Mouse (Mus musculus): ENCODE data around the gene BC030867. TPM values are rescaled to one million over a fixed set of nuclear protein-coding genes. Genes with fewer than 3 reads are reported as not detected.
A peak's percentile ranks its signal among the peaks of the same experiment; 100 is the strongest.

BC030867 gene
- total RNA-seq (2021) = 1 to 10 TPM; 2.3 to 2.6 TPM
- long read RNA-seq, experiment 1, partial matches to known transcripts = 3 of 8 reads
- long read RNA-seq, experiment 1, other reads (novel, unspliced or antisense) = 2 of 8 reads
- long read RNA-seq, experiment 2, partial matches to known transcripts = 0 of 4 reads
- long read RNA-seq, experiment 2, other reads (novel, unspliced or antisense) = 2 of 4 reads

DNA sequence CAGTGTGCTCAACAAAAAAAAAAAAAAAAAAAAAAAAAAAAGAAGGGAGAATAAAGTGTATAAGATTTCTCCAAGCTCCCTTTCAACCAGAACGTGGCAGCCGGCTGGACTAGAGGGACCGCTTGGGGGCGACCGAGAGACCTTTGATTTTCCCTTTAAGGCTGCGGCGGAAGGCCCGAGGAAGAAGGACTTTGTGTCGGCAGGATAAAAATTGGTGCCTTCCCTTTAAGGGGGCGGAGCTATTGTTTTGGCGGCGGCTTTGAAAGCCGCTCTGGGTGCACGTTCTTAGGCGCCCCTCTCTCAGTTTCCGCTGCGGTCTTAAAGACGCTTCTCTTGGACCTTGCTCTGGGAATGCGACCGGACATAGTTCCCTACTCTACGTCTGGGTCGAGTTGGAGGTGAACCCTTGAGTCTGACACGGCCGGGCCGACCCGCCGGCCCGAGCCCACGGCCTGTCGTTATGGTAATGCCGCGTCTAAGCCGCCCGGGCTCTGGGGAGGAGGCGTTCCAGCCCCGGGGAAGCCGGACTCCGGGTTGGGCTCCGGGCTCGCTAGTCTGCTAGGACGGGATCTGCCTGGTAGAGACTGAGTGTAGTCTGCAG, at the start of gene BC030867:
TSS of gene BC030867 (plus strand) at position 253 of the 601 bp plus-strand sequence.
- peak; percentile 83 to 92 for DNase-seq (ENCODE audit: low spot score in 2 of 2)

DNA sequence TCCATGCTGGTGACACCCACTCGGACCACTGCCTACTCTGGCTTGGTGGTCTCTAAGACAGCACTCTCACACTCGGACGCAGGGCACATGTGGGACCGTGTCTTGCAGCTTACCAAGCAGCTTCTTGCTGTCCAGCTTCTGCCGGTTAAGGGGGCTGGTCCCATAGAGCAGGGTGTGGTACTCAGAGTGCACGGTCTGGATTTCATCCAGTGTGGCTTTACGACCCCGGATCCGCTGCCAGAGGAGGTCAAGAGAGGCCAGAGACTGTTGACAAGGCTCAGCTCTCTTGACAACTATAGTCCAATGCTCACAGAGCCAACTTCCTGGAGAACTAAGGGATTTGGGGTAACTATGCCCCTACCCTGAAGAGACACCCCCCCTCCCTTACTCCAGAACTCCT, 48.8 kb upstream of the BC030867 start:
- peak in 1 of 2 experiments; percentile 24 for DNase-seq (ENCODE audit: low spot score in 2 of 2)

DNA sequence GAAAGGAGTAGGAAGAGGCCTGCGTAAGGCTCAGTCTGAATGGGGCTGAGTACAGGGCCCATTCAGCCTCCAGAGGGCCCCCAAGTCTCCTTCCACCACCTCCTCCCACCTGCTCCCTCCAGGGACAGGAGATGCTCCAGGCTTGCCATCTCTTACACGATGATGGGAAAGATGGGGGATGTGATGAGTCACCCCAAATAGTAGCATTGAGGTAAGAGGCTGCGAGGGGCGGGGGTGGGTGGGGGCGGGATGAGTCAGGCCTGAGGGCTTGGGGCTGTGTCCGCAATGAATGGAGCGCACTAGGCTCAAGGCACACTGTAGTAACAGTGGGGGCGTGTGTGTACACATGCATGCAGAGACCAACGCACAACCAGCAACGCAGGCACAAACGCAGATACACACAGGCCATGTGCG, 47.3 kb upstream of the BC030867 start:
- peak in 1 of 2 experiments; percentile 8 for DNase-seq (ENCODE audit: low spot score in 2 of 2)

DNA sequence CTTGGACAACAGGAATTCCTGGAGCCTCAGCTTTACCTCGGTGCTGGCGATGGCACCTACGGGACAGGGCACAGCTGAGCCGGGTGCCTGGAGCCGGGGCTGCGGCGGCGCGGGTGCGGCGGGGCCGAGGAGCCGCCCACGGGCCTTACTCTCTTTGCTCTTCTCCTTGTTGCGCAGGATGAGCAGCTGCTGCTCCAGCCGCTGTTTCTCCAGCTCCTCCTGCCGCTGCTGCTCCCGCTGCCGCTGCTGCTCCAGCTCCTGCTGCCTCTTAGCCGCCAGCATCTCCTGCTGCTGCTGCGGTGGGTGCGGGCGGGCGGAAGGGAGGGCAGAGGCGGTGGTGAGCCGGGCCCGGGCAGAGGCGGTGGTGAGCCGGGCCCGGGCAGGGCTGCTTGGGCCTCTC, 42.2 kb upstream of the BC030867 start:
- no peak for DNase-seq (ENCODE audit: low spot score in 2 of 2)

DNA sequence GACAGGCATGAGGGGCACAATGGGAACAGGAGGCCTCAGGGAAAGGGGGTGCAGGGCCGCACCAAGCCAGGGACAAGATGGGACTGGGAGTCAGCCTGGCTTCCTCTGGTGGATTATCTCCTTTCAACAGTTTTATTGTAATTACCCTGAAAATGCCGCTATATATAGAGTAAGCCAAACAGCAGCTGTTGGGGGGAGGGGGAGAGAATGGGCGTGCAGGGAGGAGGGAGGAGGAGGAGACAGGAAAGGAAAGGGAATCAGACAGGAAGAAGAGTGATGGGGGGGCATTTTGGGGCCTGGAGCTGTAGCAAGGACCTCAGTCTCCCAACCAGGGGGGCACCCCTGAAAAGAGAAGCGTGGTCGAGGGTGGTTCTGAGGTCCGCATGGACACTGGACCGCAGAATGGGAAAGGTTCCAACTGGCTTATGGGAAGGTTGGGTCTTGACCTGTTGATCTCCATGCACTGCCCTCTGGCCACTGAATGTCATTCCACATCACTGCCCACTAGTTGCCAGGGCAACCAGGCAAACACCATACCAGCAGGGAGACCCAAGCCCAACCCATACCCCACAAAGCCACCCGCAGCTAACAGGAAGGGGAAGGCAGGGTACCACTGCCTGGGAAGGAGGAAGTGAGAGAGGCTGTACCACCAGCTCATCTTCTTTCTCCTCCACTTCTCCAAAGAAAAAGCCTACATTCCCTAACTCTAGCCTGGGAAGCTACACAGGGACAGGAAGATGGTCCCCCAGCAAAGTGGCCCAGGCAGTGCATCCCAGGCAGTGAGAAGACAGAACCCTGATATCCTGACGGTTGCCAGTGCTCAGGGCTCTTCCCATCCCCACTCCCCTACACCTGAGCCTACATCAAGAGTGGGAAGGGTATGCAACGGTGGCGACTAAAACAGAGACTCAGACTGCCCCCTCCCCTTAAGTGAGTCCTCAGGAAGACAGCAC, 40.6 kb upstream of the BC030867 start:
- DNase-seq (ENCODE audit: low spot score in 2 of 2) = peak in 1 of 2 experiments; percentile 11

DNA sequence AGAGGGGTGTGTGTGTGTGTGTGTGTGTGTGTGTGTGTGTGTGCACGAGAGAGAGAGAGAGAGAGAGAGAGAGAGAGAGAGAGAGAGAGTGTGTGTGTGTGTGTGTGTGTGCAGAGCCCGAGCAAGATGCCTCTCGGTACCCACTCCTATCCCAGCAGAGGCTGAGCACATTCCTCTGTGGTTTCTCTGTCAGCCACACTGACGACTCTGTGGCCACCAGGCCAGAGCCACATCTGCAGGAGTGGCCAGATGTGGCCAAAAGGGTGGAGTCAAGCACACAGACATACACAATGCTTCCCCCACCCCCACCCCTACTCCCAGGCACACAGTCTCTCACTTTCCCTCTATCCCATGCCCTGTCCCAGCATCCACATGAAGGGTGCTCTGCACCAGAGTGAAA, 39.8 kb upstream of the BC030867 start:
- no peak for DNase-seq (ENCODE audit: low spot score in 2 of 2)

DNA sequence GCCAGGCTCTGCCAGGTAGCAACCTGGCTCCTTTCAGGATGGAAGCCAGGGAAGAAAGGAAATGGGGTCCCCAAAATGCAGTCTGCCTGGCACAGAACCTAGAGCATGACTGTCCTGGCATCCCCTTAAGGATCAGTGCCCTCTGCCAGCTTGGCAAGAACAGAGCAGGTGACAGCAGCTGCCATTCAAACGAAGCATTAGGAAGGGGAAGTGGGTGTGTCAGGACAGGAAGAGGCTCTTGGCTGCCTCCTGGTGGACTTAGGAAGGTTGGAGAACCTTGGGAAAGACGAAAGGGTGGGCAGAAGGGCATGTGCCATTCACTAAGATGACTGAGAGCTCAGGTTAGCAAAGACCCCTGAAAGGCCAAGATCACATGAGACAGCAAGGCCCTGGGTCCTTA, 38.9 kb upstream of the BC030867 start:
- no peak for DNase-seq (ENCODE audit: low spot score in 2 of 2)

DNA sequence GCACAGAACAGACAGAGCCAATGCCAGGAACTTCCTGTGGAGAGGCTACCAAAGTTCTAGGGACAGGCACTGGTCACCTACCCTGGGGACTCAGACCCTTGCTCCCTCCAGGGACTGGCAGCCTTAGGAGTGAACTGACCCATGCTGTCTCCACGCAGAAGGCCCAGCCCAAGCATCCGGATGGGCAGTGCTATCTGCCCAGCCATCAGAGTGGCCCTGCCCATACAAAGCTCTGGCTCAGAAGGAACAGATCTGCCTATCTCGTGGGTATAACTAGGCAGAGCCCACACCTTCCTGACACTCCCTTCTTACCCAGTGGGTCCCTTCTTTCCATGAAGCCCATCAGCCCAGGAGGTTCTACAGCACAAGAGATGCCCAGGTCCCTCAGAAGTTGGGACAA, 38.5 kb upstream of the BC030867 start:
- no peak for DNase-seq (ENCODE audit: low spot score in 2 of 2)

DNA sequence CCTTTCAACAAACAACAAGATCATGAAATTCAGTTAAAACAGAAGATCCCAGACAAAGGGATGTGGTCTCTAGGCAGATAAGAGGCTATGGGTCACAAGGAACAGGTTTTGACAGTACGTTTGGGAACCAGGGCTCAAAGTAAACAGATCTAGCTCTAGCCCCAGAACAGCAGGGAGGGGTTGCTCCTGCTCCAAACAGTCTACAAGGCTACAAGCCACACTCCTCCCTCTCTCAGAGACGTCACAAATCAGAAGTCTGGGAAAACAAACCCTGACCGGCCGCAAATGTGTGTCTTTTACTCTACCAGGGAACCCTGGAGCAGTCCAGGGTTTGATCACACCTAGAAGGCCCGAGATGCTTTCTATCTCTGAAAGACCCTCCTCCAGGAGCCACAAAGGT, 37.7 kb upstream of the BC030867 start:
- no peak for DNase-seq (ENCODE audit: low spot score in 2 of 2)

DNA sequence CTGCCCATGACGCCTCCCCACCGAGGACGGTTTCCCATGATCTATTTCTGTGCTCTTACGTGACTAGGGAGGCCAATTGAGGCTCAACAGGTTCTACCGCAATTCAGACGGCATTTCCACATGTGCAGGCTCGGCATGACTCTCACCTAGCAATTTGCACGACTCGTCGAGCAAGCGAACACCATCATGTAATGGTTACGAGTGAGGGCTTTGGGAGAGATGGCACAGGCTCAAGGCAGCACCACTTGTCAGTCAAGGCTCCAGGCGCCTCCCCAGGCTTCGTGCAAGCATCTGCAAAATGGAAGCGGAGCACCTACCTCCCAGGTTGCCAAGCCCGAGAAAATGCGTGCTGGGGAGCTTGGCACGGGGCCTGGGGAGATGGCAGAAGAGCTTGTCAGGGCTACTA, 36.7 kb upstream of the BC030867 start:
- DNase-seq (ENCODE audit: low spot score in 2 of 2) = no peak

DNA sequence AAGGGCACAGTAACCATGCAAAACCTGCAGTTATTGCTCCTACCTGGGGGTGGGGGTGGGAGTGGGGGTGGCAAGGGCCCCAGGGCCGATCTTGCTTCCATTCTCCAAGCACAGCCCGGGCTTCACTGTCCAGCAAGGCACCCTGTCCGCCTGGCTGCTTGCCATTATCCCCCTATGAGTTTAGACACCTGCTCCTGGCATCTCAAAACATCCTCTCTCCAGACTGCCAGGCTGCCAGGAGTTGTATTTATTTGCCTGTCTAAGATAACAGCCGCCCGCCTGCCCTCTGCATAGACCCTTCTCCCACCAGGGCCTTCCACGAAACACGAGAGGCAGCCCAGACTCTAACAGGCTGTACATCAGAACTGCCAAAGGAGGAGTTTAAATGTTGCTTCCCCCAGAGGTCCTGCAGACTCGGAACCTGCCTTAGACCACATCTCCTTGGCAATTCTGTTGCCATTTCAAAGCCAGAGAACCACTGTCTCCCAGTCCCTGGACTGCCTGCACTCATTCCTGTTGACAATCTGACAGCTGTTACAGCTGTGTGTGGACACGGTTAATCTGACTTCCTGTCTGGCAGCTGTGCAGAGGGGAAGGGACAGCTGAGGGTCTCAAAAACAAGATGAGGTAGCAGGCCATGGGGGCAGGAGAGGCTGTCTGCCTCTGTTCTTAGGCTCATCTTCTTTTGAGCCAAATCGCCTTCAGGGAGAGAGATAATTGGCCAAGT, 34.1 kb upstream of the BC030867 start:
- no peak for DNase-seq (ENCODE audit: low spot score in 2 of 2)

DNA sequence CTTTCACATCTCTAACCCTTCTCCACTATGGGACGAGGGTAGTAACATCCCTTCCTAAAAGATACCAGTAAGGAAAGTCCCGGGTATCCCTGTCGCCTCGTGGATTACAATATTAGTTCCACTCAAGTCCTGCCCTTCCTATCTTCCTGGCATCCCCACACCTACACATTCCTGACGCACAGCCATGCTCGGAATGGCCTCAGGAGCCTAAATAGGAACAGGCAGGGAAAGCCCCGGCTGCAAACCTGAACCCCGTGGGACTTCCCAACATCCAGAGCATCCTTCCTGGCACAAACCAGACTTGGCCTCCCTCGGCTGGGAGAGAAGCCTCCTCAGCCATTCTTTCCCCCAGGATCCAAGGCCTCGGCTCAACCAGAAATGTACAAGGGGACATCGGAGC, 33.2 kb upstream of the BC030867 start:
- DNase-seq (ENCODE audit: low spot score in 2 of 2) = no peak

DNA sequence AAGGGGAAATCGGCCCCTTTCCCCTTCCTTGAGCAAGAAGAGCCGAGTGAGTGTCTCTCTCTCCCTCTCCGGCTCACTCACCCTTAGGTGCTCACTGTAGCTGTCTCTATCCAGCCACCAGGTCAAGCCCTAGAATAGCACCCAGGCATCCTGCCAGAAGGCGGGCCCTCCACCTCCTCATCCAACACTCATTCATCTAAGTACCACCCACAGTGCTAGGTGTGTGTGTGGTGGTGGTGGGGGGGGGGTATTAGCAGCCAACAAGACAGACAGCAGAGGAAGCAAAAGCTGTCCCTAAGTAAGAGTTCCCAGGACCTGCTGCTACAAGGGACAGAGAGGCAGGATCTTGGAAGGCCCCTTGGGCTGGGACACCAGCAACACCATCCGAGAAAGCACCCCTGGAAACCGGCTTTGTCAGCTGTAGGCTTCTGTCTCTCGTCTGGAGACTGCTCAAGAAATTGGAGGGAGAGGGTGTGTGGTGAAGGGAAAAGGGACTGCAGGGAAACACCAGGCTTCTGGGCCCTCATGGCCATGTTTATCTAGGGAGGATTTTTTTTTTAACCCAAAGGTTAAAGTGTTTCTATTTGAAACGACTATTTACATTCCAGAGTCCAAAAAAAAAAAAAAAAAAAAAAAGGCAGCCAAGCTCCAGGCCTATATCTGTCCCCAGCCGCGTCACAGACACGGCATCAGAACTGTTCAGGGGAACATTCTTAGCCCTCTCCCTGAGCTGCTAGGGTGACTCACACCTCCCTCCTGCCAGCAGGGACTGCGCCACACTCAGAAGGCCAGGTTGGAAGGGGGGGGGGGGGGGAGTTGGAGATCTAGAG, 32.4 kb upstream of the BC030867 start:
- no peak for DNase-seq (ENCODE audit: low spot score in 2 of 2)

DNA sequence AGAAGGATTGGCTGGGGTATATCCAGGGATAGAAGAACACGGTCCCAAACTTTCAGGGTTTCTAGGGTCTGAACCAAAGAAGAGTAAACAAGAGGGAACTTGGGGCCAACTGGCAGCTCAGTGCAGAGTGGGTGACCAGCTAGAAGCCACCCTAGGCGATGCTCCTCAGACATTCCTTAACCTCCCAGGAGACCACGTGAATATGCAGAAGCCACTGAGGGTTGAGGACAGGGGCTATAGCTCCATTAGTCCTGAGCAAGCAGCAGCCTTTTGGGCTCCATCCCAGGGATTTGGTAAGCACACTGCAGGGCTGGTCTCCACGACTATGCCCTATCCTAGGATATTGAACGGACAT, 31.8 kb upstream of the BC030867 start:
- DNase-seq (ENCODE audit: low spot score in 2 of 2) = no peak

DNA sequence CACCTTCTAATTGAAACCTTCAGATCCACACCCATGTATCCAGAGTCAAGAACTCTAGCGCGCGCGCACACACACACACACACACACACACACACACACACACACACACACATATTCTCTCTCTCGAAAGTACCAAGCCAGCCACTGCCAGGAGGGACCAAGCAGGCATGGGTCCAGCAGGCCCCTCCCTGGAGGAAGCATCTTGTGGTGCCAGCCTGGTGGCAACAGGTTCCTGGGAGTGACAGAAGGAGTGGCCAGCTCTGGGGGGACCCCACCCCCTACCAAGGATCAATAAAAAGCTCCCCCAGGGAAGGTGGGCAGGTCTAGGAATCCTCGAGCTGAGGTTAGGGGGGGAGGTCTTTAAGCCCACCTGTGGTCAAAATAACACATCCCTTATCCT, 31.3 kb upstream of the BC030867 start:
- DNase-seq (ENCODE audit: low spot score in 2 of 2) = no peak

DNA sequence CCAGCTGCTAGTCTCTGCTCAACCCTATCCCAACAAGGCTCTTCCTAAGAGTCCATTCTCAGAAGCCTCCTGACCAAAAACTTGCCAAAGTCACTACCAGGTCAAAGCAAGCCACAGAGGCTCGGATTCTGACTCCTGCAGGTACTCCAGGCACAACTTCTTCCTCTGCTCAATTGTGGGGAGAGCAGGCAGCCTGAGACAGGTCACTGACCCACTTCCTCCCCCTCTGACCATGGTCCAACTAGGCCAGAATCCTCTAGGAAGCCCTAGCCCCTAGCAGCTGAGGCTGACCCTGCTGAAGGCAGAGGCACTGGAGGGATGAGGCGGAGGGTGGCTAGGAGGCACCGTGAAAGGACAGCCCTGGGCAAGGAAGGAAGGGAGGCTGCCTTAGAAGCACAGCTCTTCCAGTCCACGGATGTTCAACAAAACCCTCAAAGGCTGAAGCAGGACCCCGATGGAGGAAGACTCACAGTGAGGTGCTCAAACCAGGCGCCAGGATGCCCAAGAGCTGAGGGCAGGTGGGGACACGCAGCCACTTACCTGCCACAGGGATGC, 30.7 kb upstream of the BC030867 start:
- no peak for DNase-seq (ENCODE audit: low spot score in 2 of 2)

DNA sequence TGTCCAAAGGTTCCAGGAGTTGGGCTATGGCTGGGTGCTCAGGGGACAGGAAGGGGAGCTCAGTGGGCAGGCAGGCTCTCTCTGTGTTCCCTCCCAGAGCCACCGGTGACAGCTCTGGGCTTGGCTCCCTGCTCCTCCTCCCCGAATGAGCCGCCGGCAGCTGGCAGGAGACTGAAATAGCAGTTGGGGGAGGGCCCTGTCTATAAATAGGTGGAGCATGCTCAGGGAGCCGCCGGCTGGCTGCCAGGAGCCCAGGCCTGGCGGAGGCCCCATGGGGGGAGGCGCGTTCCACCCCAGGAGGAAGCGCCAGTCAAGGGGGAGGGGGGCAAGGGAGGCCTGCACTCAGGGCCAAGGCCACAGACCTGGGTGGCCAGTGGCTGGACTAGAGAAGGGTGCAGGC, 29.9 kb upstream of the BC030867 start:
- peak; percentile 91 to 94 for DNase-seq (ENCODE audit: low spot score in 2 of 2)

DNA sequence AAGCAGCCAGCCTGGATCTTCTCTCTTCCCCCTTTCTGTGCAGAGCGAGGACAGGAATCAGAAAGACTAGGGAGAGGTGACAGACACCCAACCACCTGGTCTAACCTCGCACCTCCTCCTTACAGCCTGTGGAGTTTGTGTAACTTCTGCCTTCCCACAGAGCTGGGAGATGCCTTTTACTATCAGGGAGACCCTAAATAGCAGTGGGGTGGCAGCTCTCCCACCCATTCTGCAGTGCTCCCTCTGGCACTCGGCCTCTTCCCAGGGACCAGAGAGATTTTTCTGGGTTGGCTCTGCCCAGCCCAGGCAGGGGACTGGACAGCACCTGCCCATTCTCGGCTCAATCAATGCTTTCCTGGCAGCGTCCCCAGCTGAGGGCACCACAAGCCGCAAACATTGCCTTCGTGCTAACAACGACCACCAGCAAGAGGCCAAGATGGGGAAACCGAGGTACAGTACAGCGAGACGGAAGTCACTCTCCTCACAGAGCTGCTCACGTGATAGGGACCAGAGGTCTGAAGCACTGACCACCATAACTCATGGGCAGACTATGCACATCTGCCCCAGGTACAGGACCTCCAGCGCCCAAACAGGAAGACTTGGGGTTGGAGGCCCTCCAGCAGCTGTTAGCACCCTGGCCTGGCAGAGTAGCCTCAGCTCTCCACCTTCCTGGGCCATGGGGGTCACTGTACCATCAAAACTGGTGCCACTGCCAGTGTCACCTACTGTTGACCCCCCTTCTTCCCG, 29.3 kb upstream of the BC030867 start:
- DNase-seq (ENCODE audit: low spot score in 2 of 2) = no peak

DNA sequence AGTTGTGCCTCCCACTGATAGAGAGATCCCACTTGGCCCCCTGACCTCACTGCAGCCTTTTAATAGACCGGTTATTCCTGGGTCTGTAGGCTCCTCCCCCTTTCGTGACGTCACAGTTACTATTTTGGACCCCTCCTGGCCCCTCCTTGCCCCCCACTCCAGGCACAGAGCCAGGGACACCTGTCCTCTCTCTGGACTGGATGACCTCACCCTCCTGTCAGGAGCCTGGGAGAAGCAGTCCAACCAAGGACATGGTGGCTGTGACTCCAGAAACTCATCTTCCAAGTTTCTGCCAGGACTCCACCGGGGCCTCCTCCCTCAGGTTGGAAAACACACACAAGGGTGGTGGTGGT, 28.7 kb upstream of the BC030867 start:
- peak in 1 of 2 experiments; percentile 63 for DNase-seq (ENCODE audit: low spot score in 2 of 2)

DNA sequence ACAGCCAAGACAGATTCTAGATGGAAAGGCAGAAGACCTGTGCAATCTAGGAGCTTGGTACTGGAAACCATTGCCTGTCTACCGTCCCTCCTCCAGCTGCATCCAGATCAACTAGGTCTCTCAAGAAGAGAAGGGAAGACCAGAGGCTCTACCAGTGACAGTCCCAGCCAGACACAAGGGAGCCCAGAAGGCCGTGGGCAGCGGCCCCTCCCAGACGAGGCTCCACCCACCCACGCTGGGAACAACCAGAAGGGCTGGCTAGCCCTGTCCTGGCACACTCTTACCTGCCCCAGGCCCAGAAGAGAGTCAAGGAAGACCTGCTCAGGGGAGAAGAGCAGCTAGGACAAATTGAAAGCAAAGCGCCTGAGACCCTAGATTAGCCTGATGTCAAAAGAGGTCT, 28.2 kb upstream of the BC030867 start:
- no peak for DNase-seq (ENCODE audit: low spot score in 2 of 2)
